Mouse (Mus musculus) neural tube, embryonic 13.5 days (tissue): ENCODE data around the gene Qtrt1. TPM values are rescaled to one million over a fixed set of nuclear protein-coding genes. Genes with fewer than 3 reads are reported as not detected.

Source experiments
- ATAC-seq: fragments of 200-750 bp; cut with Nextera tagmentation; 2 replicates; pipeline ENCODE4 v1.8.0; 2017; ENCODE audit warnings: low read depth, mild to moderate bottlenecking, moderate TSS enrichment, moderate library complexity
- H3K27ac ChIP-seq: fragments of 300-500 bp; sonication (generic); replicated peaks from 2 replicates; pipeline ENCODE4 v1.5.1; 2015; ENCODE audit warnings: moderate library complexity, mild to moderate bottlenecking, inconsistent platforms
- H3K27me3 ChIP-seq: fragments of 300-500 bp; sonication (generic); 2 replicates; pipeline ENCODE4 v1.6.1; 2015; ENCODE audit warnings: mild to moderate bottlenecking, inconsistent platforms
- H3K36me3 ChIP-seq: fragments of 300-500 bp; sonication (generic); 2 replicates; pipeline ENCODE4 v1.6.1; 2015; ENCODE audit warnings: mild to moderate bottlenecking, inconsistent platforms
- H3K4me1 ChIP-seq: fragments of 300-500 bp; sonication (generic); replicated peaks from 2 replicates; pipeline ENCODE4 v1.6.1; 2015; ENCODE audit warnings: inconsistent platforms
- H3K4me2 ChIP-seq: fragments of 300-500 bp; sonication (generic); 2 replicates; pipeline ENCODE4 v1.6.1; 2015; ENCODE audit warnings: inconsistent platforms, mild to moderate bottlenecking, moderate library complexity
- H3K4me3 ChIP-seq: fragments of 300-500 bp; sonication (generic); 2 replicates; pipeline ENCODE4 v1.5.1; 2015; ENCODE audit warnings: mild to moderate bottlenecking, inconsistent platforms
- H3K9ac ChIP-seq: fragments of 300-500 bp; sonication (generic); 2 replicates; pipeline ENCODE4 v1.6.1; 2015; ENCODE audit warnings: moderate library complexity, mild to moderate bottlenecking, inconsistent platforms
- H3K9me3 ChIP-seq: fragments of 300-500 bp; sonication (generic); 2 replicates; pipeline ENCODE4 v1.6.1; 2016; ENCODE audit warnings: inconsistent platforms
- WGBS: fragments of 180-500 bp; shearing (Covaris S2); methylation state at CpG from one replicate; pipeline ENCODE4 v1.1.7; 2015; 5-methylcytosine and 5-hydroxymethylcytosine counted together
- polyA plus RNA-seq: library from polyadenylated mRNA; unstranded; fragments of >200 nt; fragmentation: Nextera tagmentation; extraction: Ambion mirVana; gene quantifications from 2 replicates; pipeline ENCODE4 v1.2.1, GENCODE M21; 2015

The Qtrt1 gene
- polyA plus RNA-seq, 1 experiment from 2014 or later = 49.1 TPM

- WGBS = 6% methylated on average over 6 of the region's 6 CpGs
- peak overlapping the region; percentile 90 for H3K27ac ChIP-seq
Measured at GRCm38 (mm10) chr9:21425556-21425945, 13.9 kb downstream of the Qtrt1 start.

GRCm38 (mm10) chr9:21426013-21426412 is 14.4 kb downstream of the Qtrt1 start:
- no peak for ATAC-seq
- no peak overlapping the region for H3K27ac ChIP-seq

More at GRCm38 (mm10) chr9:21425556-21425945, 13.9 kb downstream of the Qtrt1 start:
- Histone ChIP-seq H3K9ac (peak overlapping the region; percentile 91), H3K4me3 (peak overlapping the region; percentile 95), H3K4me2 (peak overlapping the region; percentile 96), H3K4me1 (peaks cover 56% of the 10 kb centered on the region), H3K27me3 (no peaks in the 10 kb centered on the region), H3K36me3 (peaks cover 15% of the 10 kb centered on the region), H3K9me3 (no peaks in the 10 kb centered on the region)
- ATAC-seq = no peak

GRCm38 (mm10) chr9:21426525-21426924 is 14.9 kb downstream of the Qtrt1 start:
- 65% methylated on average over 2 of the region's 2 CpGs for WGBS
- Histone ChIP-seq H3K9me3 (no peaks in the 10 kb centered on the region), H3K27ac (no peak overlapping the region), H3K4me1 (peaks cover 64% of the 10 kb centered on the region), H3K9ac (peak overlapping the region; percentile 91; the same call in 1 of the 2 replicates), H3K4me2 (peak overlapping the region; percentile 96), H3K27me3 (no peaks in the 10 kb centered on the region), H3K4me3 (peak overlapping the region; percentile 95), H3K36me3 (0 out of 2 replicates have a peak, but pooled peaks cover 6% of the 10 kb centered on the region)
- no peak for ATAC-seq

More at GRCm38 (mm10) chr9:21426013-21426412, 14.4 kb downstream of the Qtrt1 start:
- H3K36me3 ChIP-seq = peaks cover 10% of the 10 kb centered on the region
- H3K4me1 ChIP-seq = peaks cover 61% of the 10 kb centered on the region
- 12% methylated on average over 1 of the region's 1 CpGs for WGBS
- peak overlapping the region; percentile 91 for H3K9ac ChIP-seq
- H3K9me3 ChIP-seq = no peaks in the 10 kb centered on the region
- H3K27me3 ChIP-seq = no peaks in the 10 kb centered on the region
- H3K4me3 ChIP-seq = peak overlapping the region; percentile 95
- peak overlapping the region; percentile 96 for H3K4me2 ChIP-seq

DNA sequence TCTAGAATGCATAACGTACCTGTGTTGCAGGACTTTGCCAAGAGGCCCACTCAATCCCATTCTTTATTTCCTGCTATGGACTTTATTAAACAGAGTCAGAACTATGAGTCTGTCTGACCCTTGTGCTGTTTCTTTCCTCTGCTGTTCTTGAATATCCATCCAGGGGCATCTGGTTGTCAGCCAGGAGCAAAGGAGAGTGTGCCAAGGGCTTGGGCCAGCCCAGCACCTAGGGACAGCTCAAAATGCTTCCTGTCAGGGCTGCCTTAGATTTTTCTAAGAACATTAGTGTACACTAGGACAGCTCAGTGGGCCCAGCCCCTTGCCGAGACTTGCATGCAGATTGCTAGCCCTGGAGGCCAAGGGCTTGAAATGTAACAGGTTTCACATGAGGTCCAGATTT is 16.1 kb downstream of the Qtrt1 start:
- H3K9me3 ChIP-seq = no peaks in the 10 kb centered on the region
- peak overlapping the region; percentile 31; the same call in 1 of the 2 replicates for H3K9ac ChIP-seq
- H3K4me3 ChIP-seq = no peak overlapping the region
- WGBS = 89% methylated on average over 2 of the region's 2 CpGs
- H3K4me1 ChIP-seq = peaks cover 64% of the 10 kb centered on the region
- no peak for ATAC-seq
- H3K36me3 ChIP-seq = no peaks in the 10 kb centered on the region
- H3K27me3 ChIP-seq = no peaks in the 10 kb centered on the region
- H3K27ac ChIP-seq = no peak overlapping the region
- H3K4me2 ChIP-seq = no peak overlapping the region

DNA sequence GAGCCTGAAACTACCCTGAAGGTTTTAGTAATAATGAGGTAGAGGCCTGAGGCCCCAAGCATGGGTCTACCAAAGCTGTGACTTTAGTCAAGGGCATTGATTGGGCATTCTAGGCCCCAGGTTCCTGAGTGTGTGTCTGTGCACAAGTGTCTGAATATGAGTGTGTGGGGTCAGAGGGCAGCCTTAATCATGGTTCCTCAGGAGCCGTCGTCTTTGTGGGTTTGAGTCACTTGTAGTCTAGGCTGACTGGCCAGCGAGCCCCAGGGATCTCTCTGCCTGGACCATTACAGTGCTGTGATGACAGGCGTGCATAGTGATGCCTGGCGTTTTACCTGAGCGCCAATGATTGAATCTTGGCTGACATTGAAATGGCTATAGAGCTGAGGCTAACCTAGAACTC is 16.5 kb downstream of the Qtrt1 start:
- H3K27ac ChIP-seq = no peak overlapping the region
- no peaks in the 10 kb centered on the region for H3K36me3 ChIP-seq
- H3K9ac ChIP-seq = peak overlapping the region; percentile 31; the same call in 1 of the 2 replicates
- no peaks in the 10 kb centered on the region for H3K27me3 ChIP-seq
- no peak for ATAC-seq
- peaks cover 65% of the 10 kb centered on the region for H3K4me1 ChIP-seq
- no peak overlapping the region for H3K4me2 ChIP-seq
- WGBS = 89% methylated on average over 6 of the region's 6 CpGs
- no peaks in the 10 kb centered on the region for H3K9me3 ChIP-seq
- H3K4me3 ChIP-seq = no peak overlapping the region

DNA sequence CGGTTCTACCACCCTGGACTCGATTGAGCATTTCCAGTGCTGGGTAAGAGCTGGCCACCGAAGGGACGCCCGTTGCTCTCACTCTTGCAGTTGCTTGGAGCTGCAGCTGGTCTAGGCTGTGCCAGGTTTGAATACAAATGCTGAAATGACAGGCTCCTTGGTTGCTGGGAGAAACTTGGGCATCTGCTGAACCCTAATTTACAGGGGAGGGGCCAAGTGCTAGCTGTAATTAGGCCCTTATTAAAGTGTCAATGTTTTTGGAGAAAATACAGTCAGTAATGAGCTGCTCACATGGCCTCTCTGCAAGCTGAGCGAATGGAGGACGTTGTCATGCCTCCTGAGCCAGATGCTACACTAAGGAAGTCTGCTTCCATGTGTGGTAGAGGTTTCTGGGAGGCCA is 19.1 kb downstream of the Qtrt1 start:
- 72% methylated on average over 7 of the region's 7 CpGs for WGBS
- ATAC-seq = no peak
- H3K4me2 ChIP-seq = no peak overlapping the region

DNA sequence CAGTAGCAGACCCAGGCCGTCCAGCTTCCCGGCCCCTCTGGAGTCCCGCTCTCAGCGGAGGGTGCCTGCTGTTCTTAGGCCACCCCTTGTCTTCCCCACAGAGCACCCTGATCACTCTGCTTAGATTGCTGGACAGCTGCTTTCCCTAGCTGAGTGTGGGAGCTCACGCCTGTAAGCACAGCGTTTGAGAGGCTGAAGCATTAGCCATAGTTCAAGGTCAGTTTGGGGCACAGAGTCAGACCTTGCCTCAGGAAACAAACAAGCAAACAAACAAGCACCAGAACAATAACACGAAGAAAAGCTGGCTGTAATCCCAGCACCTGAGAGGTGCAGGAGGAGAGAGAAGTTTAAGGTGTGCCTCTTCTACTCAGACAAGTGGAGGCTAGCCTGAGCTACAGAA is 20.4 kb downstream of the Qtrt1 start:
- Histone ChIP-seq H3K4me2 (no peak overlapping the region), H3K36me3 (no peaks in the 10 kb centered on the region), H3K27me3 (no peaks in the 10 kb centered on the region), H3K9ac (no peak overlapping the region), H3K4me1 (peaks cover 58% of the 10 kb centered on the region), H3K4me3 (no peak overlapping the region), H3K9me3 (no peaks in the 10 kb centered on the region), H3K27ac (no peak overlapping the region)
- no peak for ATAC-seq
- 86% methylated on average over 7 of the region's 7 CpGs for WGBS

More for the DNA sequence above, 19.1 kb downstream of the Qtrt1 start:
- Histone ChIP-seq H3K9me3 (no peaks in the 10 kb centered on the region), H3K4me1 (peaks cover 66% of the 10 kb centered on the region), H3K27ac (no peak overlapping the region), H3K36me3 (no peaks in the 10 kb centered on the region), H3K27me3 (no peaks in the 10 kb centered on the region), H3K4me3 (no peak overlapping the region), H3K9ac (0 out of 2 replicates have a peak overlapping the region, but pooled peaks have one; percentile 5)

- Histone ChIP-seq H3K36me3 (no peaks in the 10 kb centered on the region), H3K9ac (no peak overlapping the region), H3K27me3 (no peaks in the 10 kb centered on the region), H3K4me2 (no peak overlapping the region), H3K27ac (no peak overlapping the region), H3K4me1 (peaks cover 50% of the 10 kb centered on the region), H3K9me3 (no peaks in the 10 kb centered on the region), H3K4me3 (no peak overlapping the region)
- WGBS = 87% methylated on average over 8 of the region's 8 CpGs
- no peak for ATAC-seq
Measured at GRCm38 (mm10) chr9:21433766-21434165, 22.1 kb downstream of the Qtrt1 start.

GRCm38 (mm10) chr9:21434410-21434809 is 22.8 kb downstream of the Qtrt1 start:
- Histone ChIP-seq H3K27me3 (no peaks in the 10 kb centered on the region), H3K4me1 (peaks cover 49% of the 10 kb centered on the region), H3K9me3 (no peaks in the 10 kb centered on the region), H3K27ac (no peak overlapping the region), H3K9ac (no peak overlapping the region), H3K36me3 (no peaks in the 10 kb centered on the region), H3K4me2 (no peak overlapping the region), H3K4me3 (no peak overlapping the region)
- 96% methylated on average over 2 of the region's 2 CpGs for WGBS
- no peak for ATAC-seq

DNA sequence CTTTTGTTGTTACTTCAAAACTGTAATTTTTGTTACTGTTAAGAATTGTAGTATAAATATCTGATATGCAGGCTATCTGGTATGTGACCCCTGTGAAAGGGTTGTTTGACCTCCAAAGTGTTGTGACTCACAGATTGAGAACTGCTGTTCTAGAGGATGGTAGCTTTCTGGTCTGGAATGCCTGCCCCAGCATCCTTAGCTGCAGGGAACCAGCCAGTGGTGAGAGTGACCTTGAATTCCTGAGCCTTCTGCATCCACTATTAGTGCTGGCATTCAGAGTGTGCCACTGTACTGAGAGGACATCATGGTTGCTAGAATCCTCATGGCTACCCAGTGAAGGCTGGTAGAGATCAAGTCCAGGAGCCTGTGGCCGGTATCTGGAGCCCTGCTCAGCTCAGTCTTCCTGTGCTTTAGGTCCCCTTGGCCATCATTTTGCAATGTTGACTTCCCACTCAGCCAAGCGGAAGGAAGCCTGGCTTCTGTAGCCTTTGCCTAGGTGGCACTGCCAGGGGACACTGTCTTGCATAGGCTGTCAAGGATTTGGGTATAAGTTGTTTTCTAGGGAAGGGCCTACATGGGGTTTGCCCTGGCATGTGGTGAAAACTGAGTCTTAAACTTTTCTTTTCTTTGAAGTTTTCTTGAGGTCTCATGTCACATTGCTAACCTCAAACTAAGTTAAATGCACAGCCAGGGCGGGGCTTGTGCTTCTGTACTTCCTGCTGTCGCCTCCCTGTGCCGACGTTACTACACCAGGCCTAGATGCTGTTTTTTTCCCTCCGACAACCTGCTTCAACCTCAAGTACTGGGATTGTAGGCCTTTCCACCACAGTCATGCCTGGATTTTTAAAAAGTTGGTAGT is 24.4 kb downstream of the Qtrt1 start:
- Histone ChIP-seq H3K27ac (no peak overlapping the region), H3K27me3 (no peaks in the 10 kb centered on the region), H3K4me1 (peaks cover 36% of the 10 kb centered on the region), H3K9me3 (no peaks in the 10 kb centered on the region), H3K4me2 (no peak overlapping the region), H3K4me3 (no peak overlapping the region), H3K36me3 (no peaks in the 10 kb centered on the region), H3K9ac (no peak overlapping the region)
- 89% methylated on average over 7 of the region's 7 CpGs for WGBS
- no peak for ATAC-seq

- Histone ChIP-seq H3K36me3 (no peaks in the 10 kb centered on the region), H3K9ac (no peak overlapping the region), H3K27me3 (no peaks in the 10 kb centered on the region), H3K4me1 (peaks cover 33% of the 10 kb centered on the region), H3K27ac (no peak overlapping the region), H3K9me3 (no peaks in the 10 kb centered on the region), H3K4me2 (no peak overlapping the region), H3K4me3 (no peak overlapping the region)
- ATAC-seq = no peak
- 89% methylated on average over 6 of the region's 6 CpGs for WGBS
Measured at GRCm38 (mm10) chr9:21437577-21437976, 25.9 kb downstream of the Qtrt1 start.

- Histone ChIP-seq H3K9me3 (no peaks in the 10 kb centered on the region), H3K27me3 (no peaks in the 10 kb centered on the region), H3K4me2 (no peak overlapping the region), H3K4me1 (peaks cover 31% of the 10 kb centered on the region), H3K4me3 (no peak overlapping the region), H3K36me3 (no peaks in the 10 kb centered on the region), H3K27ac (no peak overlapping the region), H3K9ac (no peak overlapping the region)
- no peak for ATAC-seq
- 73% methylated on average over 3 of the region's 3 CpGs for WGBS
Measured at GRCm38 (mm10) chr9:21438219-21438618, 26.6 kb downstream of the Qtrt1 start.
